Mouse (Mus musculus): ENCODE measurements around the gene Tspo. TPM values are rescaled to one million over a fixed set of nuclear protein-coding genes. Genes with fewer than 3 reads are reported as not detected.

The Tspo gene
- polyA plus RNA-seq, 1 experiment: 257 TPM

DNA sequence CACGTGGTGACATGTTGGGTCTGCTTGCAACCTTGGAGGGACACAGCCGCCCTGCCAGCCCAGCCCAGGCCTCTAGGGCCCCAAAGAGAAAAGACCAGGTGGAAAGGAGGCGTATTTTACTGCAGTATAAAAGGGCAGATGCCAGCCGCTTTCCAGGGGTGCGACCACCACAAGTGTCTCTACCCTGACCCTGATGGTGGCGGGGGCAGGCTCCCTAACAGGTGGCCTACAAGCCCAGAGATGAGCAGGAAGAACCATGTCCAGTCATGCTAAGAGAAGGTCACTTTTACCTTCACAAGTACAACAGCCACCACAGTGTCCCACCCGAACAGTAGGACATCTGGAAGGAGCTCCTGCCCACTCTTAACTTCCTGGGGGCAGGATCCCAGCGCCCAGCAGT, 12.2 kb downstream of the Tspo start:
- H3K27ac ChIP-seq (ENCODE audit: insufficient read depth, low read length): no peak overlapping the region
- DNase-seq (ENCODE audit: low read depth in 1 of 2, low spot score in 2 of 2): no peak
- no peak overlapping the region for H3K4me3 ChIP-seq (ENCODE audit: extremely low read depth, insufficient read depth, insufficient read length)
- 93% methylated on average over 8 of the region's 8 CpGs for WGBS
- TF ChIP-seq POLR2A (IDR thresholded peaks at IDR 0.05; ENCODE audit: low read depth, low read length) (no peak), CTCF (IDR thresholded peaks at IDR 0.05; ENCODE audit: extremely low read depth, insufficient read depth, insufficient read length, insufficient replicate concordance) (no peak)
- peaks cover 38% of the 10 kb centered on the region for H3K36me3 ChIP-seq (ENCODE audit: control insufficient read depth, insufficient read depth, low read length)
- no peaks in the 10 kb centered on the region for H3K4me1 ChIP-seq (ENCODE audit: control insufficient read depth, insufficient read depth, insufficient read length)
- no peaks in the 10 kb centered on the region for H3K27me3 ChIP-seq (ENCODE audit: control insufficient read depth, insufficient read depth, low read length)

DNA sequence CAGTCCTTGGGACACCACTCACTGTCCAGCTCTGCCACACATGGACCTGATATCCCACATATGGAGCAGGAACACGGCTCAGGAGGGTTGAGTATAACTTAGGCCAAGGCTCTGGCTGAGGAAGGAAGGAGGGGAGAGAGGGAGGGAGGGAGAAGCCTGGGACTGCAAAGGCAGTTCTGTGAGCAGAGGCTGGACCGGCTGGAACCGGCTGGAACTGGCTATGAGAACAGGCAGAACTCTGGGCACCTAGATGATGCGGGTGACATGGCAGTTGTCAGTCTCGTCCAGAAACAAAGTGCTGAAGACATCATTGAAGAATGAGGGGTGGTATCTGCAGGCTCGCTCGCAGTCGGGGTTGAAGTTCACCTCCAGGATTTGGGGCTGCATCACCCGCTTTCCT, 13.3 kb downstream of the Tspo start:
- Histone ChIP-seq H3K4me3 (ENCODE audit: extremely low read depth, insufficient read depth, insufficient read length) (no peak overlapping the region), H3K36me3 (ENCODE audit: control insufficient read depth, insufficient read depth, low read length) (peaks cover 39% of the 10 kb centered on the region), H3K27me3 (ENCODE audit: control insufficient read depth, insufficient read depth, low read length) (no peaks in the 10 kb centered on the region), H3K4me1 (ENCODE audit: control insufficient read depth, insufficient read depth, insufficient read length) (no peaks in the 10 kb centered on the region), H3K27ac (ENCODE audit: insufficient read depth, low read length) (no peak overlapping the region)
- TF ChIP-seq CTCF (IDR thresholded peaks at IDR 0.05; ENCODE audit: extremely low read depth, insufficient read depth, insufficient read length, insufficient replicate concordance): no peak
- TF ChIP-seq POLR2A (IDR thresholded peaks at IDR 0.05; ENCODE audit: low read depth, low read length): no peak
- 94% methylated on average over 9 of the region's 9 CpGs for WGBS
- DNase-seq (ENCODE audit: low read depth in 1 of 2, low spot score in 2 of 2): no peak

DNA sequence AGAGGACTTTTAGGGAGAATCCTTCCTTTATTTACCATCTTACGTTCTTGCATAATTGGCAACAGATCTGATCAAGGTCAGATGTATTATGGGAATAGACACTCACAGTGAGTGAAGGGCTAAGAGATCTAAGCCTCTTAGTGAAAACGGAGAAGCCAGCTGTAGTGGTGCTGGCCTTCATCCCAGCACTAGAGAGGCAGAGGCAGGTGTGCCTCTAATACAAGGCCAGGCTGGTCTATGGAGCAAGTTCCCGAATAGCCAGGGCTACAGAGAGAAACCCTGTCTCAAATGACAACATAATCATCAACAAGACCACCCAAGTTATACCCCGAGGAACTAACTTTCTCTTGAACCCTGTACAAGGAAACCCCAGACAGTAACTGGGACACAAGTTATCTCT, 19.5 kb downstream of the Tspo start:
- Histone ChIP-seq H3K4me1 (ENCODE audit: control insufficient read depth, insufficient read depth, insufficient read length) (no peaks in the 10 kb centered on the region), H3K4me3 (ENCODE audit: extremely low read depth, insufficient read depth, insufficient read length) (no peak overlapping the region), H3K27ac (ENCODE audit: insufficient read depth, low read length) (no peak overlapping the region), H3K36me3 (ENCODE audit: control insufficient read depth, insufficient read depth, low read length) (peaks cover 16% of the 10 kb centered on the region), H3K27me3 (ENCODE audit: control insufficient read depth, insufficient read depth, low read length) (no peaks in the 10 kb centered on the region)
- no peak for TF ChIP-seq POLR2A (IDR thresholded peaks at IDR 0.05; ENCODE audit: low read depth, low read length)
- no peak for TF ChIP-seq CTCF (IDR thresholded peaks at IDR 0.05; ENCODE audit: extremely low read depth, insufficient read depth, insufficient read length, insufficient replicate concordance)
- 93% methylated on average over 4 of the region's 4 CpGs for WGBS
- no peak for DNase-seq (ENCODE audit: low read depth in 1 of 2, low spot score in 2 of 2)

DNA sequence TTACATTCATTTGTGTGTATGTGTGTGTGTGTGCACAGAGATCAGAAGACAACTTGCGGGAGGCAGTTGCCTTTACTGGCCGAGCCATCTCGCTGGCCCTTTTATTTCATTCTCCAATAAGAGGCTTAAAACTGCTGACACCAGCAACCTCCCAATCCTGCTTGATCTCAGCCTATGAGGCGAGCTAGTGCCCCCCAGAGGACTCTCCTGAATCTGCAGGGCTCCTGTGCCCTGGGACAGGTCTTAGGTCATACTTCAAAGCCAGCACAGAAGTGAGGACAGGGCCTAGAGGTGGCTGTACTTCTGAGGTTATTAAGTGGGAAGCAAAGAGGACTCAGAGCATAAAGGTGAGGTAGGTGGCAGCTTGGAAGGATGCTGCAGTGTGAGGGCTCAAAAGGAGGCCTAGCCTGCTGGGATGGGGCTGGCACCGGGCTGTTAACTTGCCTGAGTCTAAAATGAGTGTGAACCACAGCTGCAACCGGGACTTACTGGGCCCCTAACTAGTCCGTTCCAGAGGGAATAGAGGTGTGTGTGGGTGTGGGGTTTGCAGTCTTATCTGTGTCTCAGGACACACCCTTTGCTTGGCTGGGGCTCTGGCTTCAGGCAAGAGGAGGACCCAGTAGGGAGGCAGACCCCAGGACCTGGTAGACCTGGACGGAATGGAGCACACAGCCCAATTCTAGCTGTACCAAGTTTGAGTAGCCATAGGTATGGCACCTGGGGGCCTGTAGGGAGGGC, 20.2 kb downstream of the Tspo start:
- H3K4me3 ChIP-seq (ENCODE audit: extremely low read depth, insufficient read depth, insufficient read length): no peak overlapping the region
- H3K27ac ChIP-seq (ENCODE audit: insufficient read depth, low read length): no peak overlapping the region
- no peaks in the 10 kb centered on the region for H3K27me3 ChIP-seq (ENCODE audit: control insufficient read depth, insufficient read depth, low read length)
- DNase-seq (ENCODE audit: low read depth in 1 of 2, low spot score in 2 of 2): peak in 1 of 2 experiments; percentile 38
- H3K36me3 ChIP-seq (ENCODE audit: control insufficient read depth, insufficient read depth, low read length): peaks cover 16% of the 10 kb centered on the region
- TF ChIP-seq CTCF (IDR thresholded peaks at IDR 0.05; ENCODE audit: extremely low read depth, insufficient read depth, insufficient read length, insufficient replicate concordance) (peak; percentile 41; the same call in 1 of the 2 replicates), POLR2A (IDR thresholded peaks at IDR 0.05; ENCODE audit: low read depth, low read length) (no peak)
- WGBS: 83% methylated on average over 8 of the region's 8 CpGs
- H3K4me1 ChIP-seq (ENCODE audit: control insufficient read depth, insufficient read depth, insufficient read length): no peaks in the 10 kb centered on the region

DNA sequence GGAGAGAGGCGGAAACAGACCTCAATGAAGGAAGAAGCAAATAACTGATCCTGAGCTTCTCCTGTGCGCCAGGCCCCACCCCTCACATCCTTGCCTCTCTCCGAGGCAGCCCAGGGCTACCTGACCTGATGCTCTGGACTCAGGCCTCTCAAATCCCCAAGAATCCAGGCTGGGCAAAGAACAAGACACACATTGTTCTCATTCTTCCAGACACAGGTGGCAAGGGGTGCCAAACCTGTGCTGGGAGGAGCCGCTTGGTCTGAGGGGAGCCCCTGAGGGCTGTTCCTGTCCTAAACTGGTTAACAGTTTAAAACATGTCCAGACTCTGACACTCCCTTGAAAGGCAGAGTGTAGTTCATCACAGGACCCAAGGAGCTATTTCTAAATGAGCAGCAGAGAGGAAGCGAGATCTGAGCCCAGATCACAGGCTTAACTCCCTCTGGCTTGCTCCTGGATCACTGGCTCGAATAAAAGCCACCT, 21.4 kb downstream of the Tspo start:
- no peak for TF ChIP-seq POLR2A (IDR thresholded peaks at IDR 0.05; ENCODE audit: low read depth, low read length)
- TF ChIP-seq CTCF (IDR thresholded peaks at IDR 0.05; ENCODE audit: extremely low read depth, insufficient read depth, insufficient read length, insufficient replicate concordance): no peak
- H3K4me1 ChIP-seq (ENCODE audit: control insufficient read depth, insufficient read depth, insufficient read length): no peaks in the 10 kb centered on the region
- peaks cover 16% of the 10 kb centered on the region for H3K36me3 ChIP-seq (ENCODE audit: control insufficient read depth, insufficient read depth, low read length)
- 95% methylated on average over 6 of the region's 6 CpGs for WGBS
- H3K27me3 ChIP-seq (ENCODE audit: control insufficient read depth, insufficient read depth, low read length): no peaks in the 10 kb centered on the region
- no peak for DNase-seq (ENCODE audit: low read depth in 1 of 2, low spot score in 2 of 2)
- H3K27ac ChIP-seq (ENCODE audit: insufficient read depth, low read length): no peak overlapping the region
- no peak overlapping the region for H3K4me3 ChIP-seq (ENCODE audit: extremely low read depth, insufficient read depth, insufficient read length)

DNA sequence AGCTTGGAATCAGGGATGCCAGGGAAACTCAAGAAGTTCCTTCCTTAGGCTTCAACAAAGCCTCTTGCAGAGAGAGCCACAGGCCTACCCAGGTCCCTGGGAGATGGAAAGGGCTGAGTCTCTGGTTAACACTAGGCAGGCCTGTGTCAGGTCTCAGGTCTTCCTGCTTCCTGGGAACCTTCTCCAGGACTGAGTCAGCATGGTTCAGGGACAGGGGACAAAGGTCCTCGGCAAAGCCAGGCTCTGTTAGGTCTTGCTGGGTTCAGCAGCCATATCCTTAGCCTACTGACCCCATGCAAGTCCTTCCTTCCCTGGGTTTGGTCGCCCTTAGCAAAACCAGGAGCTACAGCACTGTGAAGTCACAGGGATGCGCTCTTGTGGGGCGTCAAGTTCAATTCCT, 27.4 kb downstream of the Tspo start:
- DNase-seq (ENCODE audit: low read depth in 1 of 2, low spot score in 2 of 2): no peak
- Histone ChIP-seq H3K4me3 (ENCODE audit: extremely low read depth, insufficient read depth, insufficient read length) (no peak overlapping the region), H3K36me3 (ENCODE audit: control insufficient read depth, insufficient read depth, low read length) (peaks cover 10% of the 10 kb centered on the region), H3K4me1 (ENCODE audit: control insufficient read depth, insufficient read depth, insufficient read length) (no peaks in the 10 kb centered on the region; the same call in 1 of the 2 replicates), H3K27me3 (ENCODE audit: control insufficient read depth, insufficient read depth, low read length) (no peaks in the 10 kb centered on the region), H3K27ac (ENCODE audit: insufficient read depth, low read length) (no peak overlapping the region)
- no peak for TF ChIP-seq POLR2A (IDR thresholded peaks at IDR 0.05; ENCODE audit: low read depth, low read length)
- no peak for TF ChIP-seq CTCF (IDR thresholded peaks at IDR 0.05; ENCODE audit: extremely low read depth, insufficient read depth, insufficient read length, insufficient replicate concordance)
- WGBS: 96% methylated on average over 4 of the region's 4 CpGs

DNA sequence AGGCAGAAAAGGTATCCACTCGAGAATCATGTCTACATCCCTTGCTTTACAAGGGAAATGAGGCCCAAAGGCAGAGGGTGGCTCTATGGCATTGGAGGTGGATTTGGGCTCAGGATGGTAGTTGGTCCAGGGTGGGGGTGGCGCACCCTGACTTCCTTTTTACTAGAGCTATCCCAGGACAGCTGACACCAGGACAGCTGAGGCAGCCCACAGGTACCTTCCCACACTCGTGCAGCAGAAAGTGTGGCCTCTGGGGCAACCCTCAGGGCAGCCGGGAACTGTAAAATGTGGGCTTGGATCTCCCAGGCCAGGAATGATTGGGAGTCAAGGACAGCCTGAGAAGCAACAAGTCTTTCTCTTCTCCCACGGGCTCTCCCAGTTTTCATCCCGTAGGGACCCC, 28.4 kb downstream of the Tspo start:
- Histone ChIP-seq H3K4me3 (ENCODE audit: extremely low read depth, insufficient read depth, insufficient read length) (no peak overlapping the region), H3K27me3 (ENCODE audit: control insufficient read depth, insufficient read depth, low read length) (no peaks in the 10 kb centered on the region), H3K27ac (ENCODE audit: insufficient read depth, low read length) (no peak overlapping the region; the same call in 1 of the 2 replicates), H3K4me1 (ENCODE audit: control insufficient read depth, insufficient read depth, insufficient read length) (no peaks in the 10 kb centered on the region; the same call in 1 of the 2 replicates), H3K36me3 (ENCODE audit: control insufficient read depth, insufficient read depth, low read length) (peaks cover 2% of the 10 kb centered on the region; the same call in 1 of the 2 replicates)
- TF ChIP-seq CTCF (IDR thresholded peaks at IDR 0.05; ENCODE audit: extremely low read depth, insufficient read depth, insufficient read length, insufficient replicate concordance) (no peak), POLR2A (IDR thresholded peaks at IDR 0.05; ENCODE audit: low read depth, low read length) (no peak)
- WGBS: 86% methylated on average over 6 of the region's 6 CpGs
- no peak for DNase-seq (ENCODE audit: low read depth in 1 of 2, low spot score in 2 of 2)
